Mouse (Mus musculus): ENCODE results near the gene Rpl9. TPM values are rescaled to one million over a fixed set of nuclear protein-coding genes. Genes with fewer than 3 reads are reported as not detected.
A peak's percentile ranks its signal among the peaks of the same experiment; 100 is the strongest.

The Rpl9 gene
- polyA plus RNA-seq, 1 experiment from 2014 or later, result 782 TPM

- H3K9me3 ChIP-seq (replicated peaks), result no peaks in the 10 kb centered on the region
- no peak overlapping the region for H3K27ac ChIP-seq
- 66% methylated on average over 11 of the region's 11 CpGs for WGBS (ENCODE audit: insufficient replicate concordance)
- no peak overlapping the region for H3K4me3 ChIP-seq (replicated peaks)
- no peaks in the 10 kb centered on the region for H3K36me3 ChIP-seq
- peak overlapping the region; percentile 17 for H3K4me2 ChIP-seq
- no peak for DNase-seq
- H3K4me1 ChIP-seq (replicated peaks), result no peaks in the 10 kb centered on the region
- H3K27me3 ChIP-seq, result no peaks in the 10 kb centered on the region
- H3K9ac ChIP-seq, result no peak overlapping the region
- ATAC-seq (ENCODE audit: low read depth), result peak; percentile 67
Measured at GRCm38 (mm10) chr5:65367837-65368236, 23.4 kb downstream of the Rpl9 start.

- no peaks in the 10 kb centered on the region for H3K27me3 ChIP-seq
- H3K4me2 ChIP-seq, result no peak overlapping the region
- H3K27ac ChIP-seq, result no peak overlapping the region
- no peaks in the 10 kb centered on the region for H3K9me3 ChIP-seq (replicated peaks)
- no peaks in the 10 kb centered on the region for H3K36me3 ChIP-seq
- DNase-seq (no peak), ATAC-seq (ENCODE audit: low read depth) (no peak)
- no peak overlapping the region for H3K4me3 ChIP-seq (replicated peaks)
- H3K4me1 ChIP-seq (replicated peaks), result 0 out of 2 replicates have a peak, but pooled peaks cover 5% of the 10 kb centered on the region
- WGBS (ENCODE audit: insufficient replicate concordance), result 50% methylated on average over 3 of the region's 3 CpGs
- H3K9ac ChIP-seq, result no peak overlapping the region
Measured at GRCm38 (mm10) chr5:65357771-65358170, 33.5 kb downstream of the Rpl9 start.

- no peak for DNase-seq
- no peaks in the 10 kb centered on the region for H3K27me3 ChIP-seq
- no peak overlapping the region for H3K4me3 ChIP-seq (replicated peaks)
- peak overlapping the region; percentile 23; the same call in 1 of the 2 replicates for H3K27ac ChIP-seq
- H3K36me3 ChIP-seq, result no peaks in the 10 kb centered on the region
- H3K4me1 ChIP-seq (replicated peaks), result 0 out of 2 replicates have a peak, but pooled peaks cover 5% of the 10 kb centered on the region
- H3K4me2 ChIP-seq, result no peak overlapping the region
- H3K9ac ChIP-seq, result no peak overlapping the region
- H3K9me3 ChIP-seq (replicated peaks), result no peaks in the 10 kb centered on the region
- peak; percentile 69 for ATAC-seq (ENCODE audit: low read depth)
- WGBS (ENCODE audit: insufficient replicate concordance), result 58% methylated on average over 6 of the region's 6 CpGs
Measured at GRCm38 (mm10) chr5:65356851-65357250, 34.4 kb downstream of the Rpl9 start.

GRCm38 (mm10) chr5:65354985-65355384 is 36.3 kb downstream of the Rpl9 start:
- DNase-seq (no peak), ATAC-seq (ENCODE audit: low read depth) (no peak)
- WGBS (ENCODE audit: insufficient replicate concordance), result 66% methylated on average over 5 of the region's 5 CpGs
- 0 out of 2 replicates have a peak, but pooled peaks cover 5% of the 10 kb centered on the region for H3K4me1 ChIP-seq (replicated peaks)
- no peak overlapping the region for H3K4me3 ChIP-seq (replicated peaks)
- no peak overlapping the region for H3K9ac ChIP-seq
- no peaks in the 10 kb centered on the region for H3K27me3 ChIP-seq
- no peak overlapping the region for H3K4me2 ChIP-seq
- no peaks in the 10 kb centered on the region for H3K36me3 ChIP-seq
- H3K27ac ChIP-seq, result no peak overlapping the region
- H3K9me3 ChIP-seq (replicated peaks), result no peaks in the 10 kb centered on the region

GRCm38 (mm10) chr5:65354097-65354496 is 37.1 kb downstream of the Rpl9 start:
- Histone ChIP-seq H3K4me1 (replicated peaks) (0 out of 2 replicates have a peak, but pooled peaks cover 5% of the 10 kb centered on the region), H3K27me3 (no peaks in the 10 kb centered on the region), H3K36me3 (no peaks in the 10 kb centered on the region), H3K9me3 (replicated peaks) (no peaks in the 10 kb centered on the region), H3K9ac (no peak overlapping the region), H3K4me3 (replicated peaks) (no peak overlapping the region), H3K27ac (peak overlapping the region; percentile 47), H3K4me2 (no peak overlapping the region)
- DNase-seq (no peak), ATAC-seq (ENCODE audit: low read depth) (peak; percentile 64)
- 11% methylated on average over 3 of the region's 3 CpGs for WGBS (ENCODE audit: insufficient replicate concordance)

- DNase-seq (no peak), ATAC-seq (ENCODE audit: low read depth) (0 out of 2 replicates have a peak, but pooled peaks have one; percentile 16)
- H3K4me2 ChIP-seq, result peak overlapping the region; percentile 38
- no peaks in the 10 kb centered on the region for H3K4me1 ChIP-seq (replicated peaks)
- 57% methylated on average over 10 of the region's 10 CpGs for WGBS (ENCODE audit: insufficient replicate concordance)
- H3K27ac ChIP-seq, result no peak overlapping the region
- no peaks in the 10 kb centered on the region for H3K27me3 ChIP-seq
- peak overlapping the region; percentile 49 for H3K4me3 ChIP-seq (replicated peaks)
- H3K9me3 ChIP-seq (replicated peaks), result no peaks in the 10 kb centered on the region
- H3K36me3 ChIP-seq, result no peaks in the 10 kb centered on the region
- no peak overlapping the region for H3K9ac ChIP-seq
Measured at GRCm38 (mm10) chr5:65350508-65350907, 40.7 kb downstream of the Rpl9 start.

- DNase-seq (no peak), ATAC-seq (ENCODE audit: low read depth) (peak; percentile 65; the same call in 1 of the 2 replicates)
- Histone ChIP-seq H3K36me3 (no peaks in the 10 kb centered on the region), H3K4me1 (replicated peaks) (no peaks in the 10 kb centered on the region), H3K9me3 (replicated peaks) (no peaks in the 10 kb centered on the region), H3K4me2 (no peak within 1 kb of the TSS), H3K9ac (peak within 1 kb of the TSS; percentile 49), H3K27me3 (no peaks in the 10 kb centered on the region), H3K27ac (no peak within 1 kb of the TSS), H3K4me3 (replicated peaks) (peak within 1 kb of the TSS; percentile 49)
- 68% methylated on average over 15 of the region's 15 CpGs for WGBS (ENCODE audit: insufficient replicate concordance)
Measured at GRCm38 (mm10) chr5:65348168-65348567, 43.1 kb downstream of the Rpl9 start, which contains the start of gene Klb. Gene Klb, plus strand, starts transcription at chr5:65348314.

- Histone ChIP-seq H3K4me2 (no peak overlapping the region), H3K27me3 (no peaks in the 10 kb centered on the region), H3K36me3 (no peaks in the 10 kb centered on the region), H3K9me3 (replicated peaks) (no peaks in the 10 kb centered on the region), H3K27ac (no peak overlapping the region), H3K4me1 (replicated peaks) (peaks cover 17% of the 10 kb centered on the region), H3K4me3 (replicated peaks) (no peak overlapping the region), H3K9ac (no peak overlapping the region)
- WGBS (ENCODE audit: insufficient replicate concordance), result 46% methylated on average over 4 of the region's 4 CpGs
- ATAC-seq (ENCODE audit: low read depth) (no peak), DNase-seq (no peak)
Measured at GRCm38 (mm10) chr5:65340167-65340566, 51.1 kb downstream of the Rpl9 start.

GRCm38 (mm10) chr5:65338394-65338793 is 52.9 kb downstream of the Rpl9 start:
- Histone ChIP-seq H3K4me2 (no peak overlapping the region), H3K27me3 (no peaks in the 10 kb centered on the region), H3K36me3 (no peaks in the 10 kb centered on the region), H3K27ac (no peak overlapping the region), H3K4me3 (replicated peaks) (no peak overlapping the region), H3K9ac (no peak overlapping the region), H3K9me3 (replicated peaks) (no peaks in the 10 kb centered on the region), H3K4me1 (replicated peaks) (peaks cover 29% of the 10 kb centered on the region)
- DNase-seq (no peak), ATAC-seq (ENCODE audit: low read depth) (no peak)
- 56% methylated on average over 6 of the region's 6 CpGs for WGBS (ENCODE audit: insufficient replicate concordance)

Other genes starting within 250 kb of the Rpl9 start
- 0.61 and 1.2 TPM in 2 replicates for gene Wdr19, start 191.7 kb downstream of the Rpl9 start, polyA plus RNA-seq (2015; fragmentation: Nextera tagmentation; extraction: Ambion mirVana)
- gene Rfc1, start 55.8 kb downstream of the Rpl9 start, polyA plus RNA-seq (2015; fragmentation: Nextera tagmentation; extraction: Ambion mirVana), result 52.0 and 62.8 TPM in 2 replicates
- gene Klb, start 43.1 kb downstream of the Rpl9 start, polyA plus RNA-seq (2015; fragmentation: Nextera tagmentation; extraction: Ambion mirVana), result 8.7 and 10.0 TPM in 2 replicates
- 48.6 and 53.2 TPM in 2 replicates for gene Lias, start 53 bp upstream of the Rpl9 start, polyA plus RNA-seq (2015; fragmentation: Nextera tagmentation; extraction: Ambion mirVana)
- 16.7 and 19.0 TPM in 2 replicates for gene Ugdh, start 44.5 kb upstream of the Rpl9 start, polyA plus RNA-seq (2015; fragmentation: Nextera tagmentation; extraction: Ambion mirVana)
- gene Gm43552, start 101.4 kb upstream of the Rpl9 start, polyA plus RNA-seq (2015; fragmentation: Nextera tagmentation; extraction: Ambion mirVana), result 1.0 TPM in 1 of 2 replicates, not detected in the other
- 34.9 and 39.6 TPM in 2 replicates for gene Smim14, start 145.7 kb upstream of the Rpl9 start, polyA plus RNA-seq (2015; fragmentation: Nextera tagmentation; extraction: Ambion mirVana)
- gene Ube2k, start 145.8 kb upstream of the Rpl9 start, polyA plus RNA-seq (2015; fragmentation: Nextera tagmentation; extraction: Ambion mirVana), result 116 and 132 TPM in 2 replicates